Mouse (Mus musculus) retina, embryonic 14.5 days (tissue): Measurements from ENCODE around the gene Fyn.

Source experiments
- DNase-seq: peaks from one replicate; pipeline ENCODE4 v3.0.0-alpha.2; 2015; ENCODE audit warnings: low spot score

The Fyn gene

GRCm38 (mm10) chr10:39368572-39369135, at the start of gene Fyn:
TSS of gene Fyn (plus strand) at chr10:39368855.
- DNase-seq = no peak

GRCm38 (mm10) chr10:39320798-39321622, 47.6 kb upstream of the Fyn start:
- peak; percentile 50 for DNase-seq

- DNase-seq = no peak
Observed at GRCm38 (mm10) chr10:39321623-39321985, 47.1 kb upstream of the Fyn start.

- DNase-seq = no peak
Observed at GRCm38 (mm10) chr10:39322143-39322542, 46.5 kb upstream of the Fyn start.

GRCm38 (mm10) chr10:39324291-39324690, 44.4 kb upstream of the Fyn start:
- DNase-seq = no peak

- DNase-seq = no peak
Observed at GRCm38 (mm10) chr10:39328661-39329060, 40.0 kb upstream of the Fyn start.

- DNase-seq = no peak
Observed at GRCm38 (mm10) chr10:39334320-39334719, 34.3 kb upstream of the Fyn start.

- DNase-seq = no peak
Observed at GRCm38 (mm10) chr10:39335880-39336279, 32.8 kb upstream of the Fyn start.

- DNase-seq = no peak
Observed at GRCm38 (mm10) chr10:39339189-39339968, 29.3 kb upstream of the Fyn start.

- no peak for DNase-seq
Observed at GRCm38 (mm10) chr10:39339969-39340236, 28.8 kb upstream of the Fyn start.

GRCm38 (mm10) chr10:39343551-39343950, 25.1 kb upstream of the Fyn start:
- no peak for DNase-seq

- no peak for DNase-seq
Observed at GRCm38 (mm10) chr10:39345921-39346320, 22.7 kb upstream of the Fyn start.

- DNase-seq = no peak
Observed at GRCm38 (mm10) chr10:39349781-39350364, 18.8 kb upstream of the Fyn start.

- DNase-seq = no peak
Observed at GRCm38 (mm10) chr10:39364196-39364595, 4.5 kb upstream of the Fyn start.

GRCm38 (mm10) chr10:39369502-39369931, 862 bp downstream of the Fyn start:
- DNase-seq = peak; percentile 97

- peak; percentile 74 for DNase-seq
Observed at GRCm38 (mm10) chr10:39369977-39370785, 1.5 kb downstream of the Fyn start.

GRCm38 (mm10) chr10:39370786-39371221, 2.1 kb downstream of the Fyn start:
- peak; percentile 69 for DNase-seq

GRCm38 (mm10) chr10:39371467-39371866, 2.8 kb downstream of the Fyn start:
- DNase-seq = no peak

GRCm38 (mm10) chr10:39371991-39372390, 3.3 kb downstream of the Fyn start:
- no peak for DNase-seq

- DNase-seq = no peak
Observed at GRCm38 (mm10) chr10:39376676-39377075, 8.0 kb downstream of the Fyn start.

GRCm38 (mm10) chr10:39377219-39377618, 8.6 kb downstream of the Fyn start:
- no peak for DNase-seq
